Mouse (Mus musculus) cortical plate, adult 2 months (tissue): ENCODE measurements at regions not wholly inside any gene's neighbourhood (a gene's known extent, or its start where the extent isn't known, plus 50 kb on each side); places are given as distances from the start of the nearest gene placed in this dataset.

Source experiments
- CTCF ChIP-seq: fragments of 200-500 bp; IDR thresholded peaks from 2 replicates; pipeline ENCODE4 v1.5.1; 2011; ENCODE audit warnings: mild to moderate bottlenecking, control low read depth, low read length; ENCODE audit not compliant: insufficient read depth; ENCODE audit errors: extremely low read depth
- POLR2A ChIP-seq: fragments of 200-500 bp; IDR thresholded peaks from 2 replicates; pipeline ENCODE4 v1.6.1; 2011; ENCODE audit warnings: mild to moderate bottlenecking, low read length, control low read depth; ENCODE audit not compliant: insufficient read depth; ENCODE audit errors: extremely low read depth

DNA sequence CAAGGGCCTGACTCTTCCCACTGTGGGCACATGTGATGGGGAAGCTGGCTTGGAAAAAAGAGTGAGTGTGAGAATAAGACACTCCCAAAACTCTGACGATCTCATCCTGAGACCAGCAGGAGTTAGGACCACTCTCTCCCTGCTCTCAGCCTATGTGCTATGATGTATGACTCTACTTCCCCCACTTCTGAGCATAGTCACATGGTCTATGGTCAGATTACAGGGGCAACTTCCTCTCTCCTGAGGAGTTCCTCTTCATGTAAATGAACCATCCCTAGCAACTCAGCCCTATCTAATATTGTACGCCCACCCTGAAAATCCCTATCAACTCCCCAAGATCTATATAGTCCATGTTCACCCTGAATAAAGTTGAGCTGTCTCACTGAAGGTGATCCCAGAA lies 120.0 kb upstream of the Lmo4 start:
- TF ChIP-seq CTCF: no peak
- no peak for TF ChIP-seq POLR2A
